Mouse (Mus musculus): ENCODE measurements around the gene 2310034G01Rik.

- TF ChIP-seq CTCF (conservative IDR thresholded peaks at IDR 0.05; ENCODE audit: insufficient read depth, insufficient read length, low read depth, low read length) = no peak
- no peak for TF ChIP-seq POLR2A (IDR thresholded peaks at IDR 0.05; ENCODE audit: low read depth, low read length)
Observed at GRCm38 (mm10) chr19:46338942-46339286, 11.2 kb downstream of the 2310034G01Rik start.

Data from kidney, adult 2 months (tissue).